Mouse (Mus musculus) liver, adult 2 months (tissue): ENCODE measurements around the gene Ephx1. TPM values are rescaled to one million over a fixed set of nuclear protein-coding genes. Genes with fewer than 3 reads are reported as not detected.
"Not testable (repeated sequence)": the region's sequence is repeated elsewhere in the genome, so short reads cannot be mapped to it uniquely, and the experiment has no call there.

Experiments used
- DNase-seq: peaks from one replicate; pipeline ENCODE4 v3.0.0-alpha.2; 2011; ENCODE audit warnings: low read depth, low spot score; ENCODE audit errors: extremely low read depth
- H3K27ac ChIP-seq: fragments of 200-500 bp; replicated peaks from 2 replicates; pipeline ENCODE4 v1.5.1; 2012; ENCODE audit warnings: low read depth, mild to moderate bottlenecking, control low read depth, inconsistent platforms, low read length; ENCODE audit not compliant: insufficient read depth
- H3K27me3 ChIP-seq: fragments of 200-500 bp; 2 replicates; pipeline ENCODE4 v1.6.1; 2012; ENCODE audit warnings: mild to moderate bottlenecking, moderate library complexity, low read length, inconsistent platforms; ENCODE audit not compliant: control insufficient read depth, insufficient read depth
- H3K36me3 ChIP-seq: fragments of 200-500 bp; 2 replicates; pipeline ENCODE4 v1.6.1; 2012; ENCODE audit warnings: low read length, inconsistent platforms; ENCODE audit not compliant: control insufficient read depth, insufficient read depth
- H3K4me1 ChIP-seq: fragments of 200-500 bp; 2 replicates; pipeline ENCODE4 v1.6.1; 2011; ENCODE audit warnings: low read length; ENCODE audit not compliant: control insufficient read depth, insufficient read depth
- H3K4me3 ChIP-seq: fragments of 200-500 bp; 2 replicates; pipeline ENCODE4 v1.5.1; 2011; ENCODE audit warnings: low read depth, mild to moderate bottlenecking, control low read depth, low read length, moderate library complexity; ENCODE audit not compliant: insufficient read depth
- H3K79me2 ChIP-seq: fragments of 200-500 bp; 2 replicates; pipeline ENCODE4 v1.6.1; 2012; ENCODE audit warnings: inconsistent platforms, mild to moderate bottlenecking, low read length, moderate library complexity; ENCODE audit not compliant: control insufficient read depth, insufficient read depth
- H3K9ac ChIP-seq: fragments of 200-500 bp; 2 replicates; pipeline ENCODE4 v1.6.1; 2012; ENCODE audit warnings: low read depth, mild to moderate bottlenecking, control low read depth, inconsistent platforms, low read length
- CTCF ChIP-seq: fragments of 200-500 bp; IDR thresholded peaks from 2 replicates; pipeline ENCODE4 v1.5.1; 2011; ENCODE audit warnings: low read depth, low read length, control low read depth
- POLR2A ChIP-seq: fragments of 200-500 bp; IDR thresholded peaks from 2 replicates; pipeline ENCODE4 v1.6.1; 2011; ENCODE audit warnings: low read length, control low read depth; ENCODE audit not compliant: insufficient read depth; ENCODE audit errors: extremely low read depth
- WGBS: fragments of 180-500 bp; shearing (Covaris S2); methylation state at CpG from one replicate; pipeline ENCODE4 v1.1.7; 2018; 5-methylcytosine and 5-hydroxymethylcytosine counted together
- polyA plus RNA-seq: library from polyadenylated mRNA; depleted of rRNA; stranded (reverse); fragments of >200 nt; gene quantifications from 2 replicates; pipeline ENCODE4 v1.2.3, GENCODE M21; 2012
- total RNA-seq: library from RNA; depleted of rRNA; stranded (reverse); fragments of >200 nt; gene quantifications from 2 replicates; pipeline ENCODE4 v1.2.3, GENCODE M21; 2014

The Ephx1 gene
- total and polyA plus RNA-seq, 2 experiments: 220 to 287 TPM

- DNase-seq: no peak
- Histone ChIP-seq H3K9ac (no peak overlapping the region), H3K4me3 (no peak overlapping the region), H3K27ac (no peak overlapping the region), H3K36me3 (no peaks in the 10 kb centered on the region), H3K79me2 (no peaks in the 10 kb centered on the region), H3K27me3 (no peaks in the 10 kb centered on the region), H3K4me1 (no peaks in the 10 kb centered on the region)
- no peak for TF ChIP-seq CTCF
- WGBS: 69% methylated on average over 4 of the region's 4 CpGs
Observed at GRCm38 (mm10) chr1:181052898-181053297, 32.2 kb upstream of the Ephx1 start.

GRCm38 (mm10) chr1:181050937-181051336, 30.2 kb upstream of the Ephx1 start, which contains the start of gene 9130409I23Rik:
TSS of gene 9130409I23Rik (plus strand) at chr1:181051237.
- H3K4me1 ChIP-seq: peaks cover 7% of the 10 kb centered on the region
- H3K27ac ChIP-seq: no peak within 1 kb of the TSS
- H3K27me3 ChIP-seq: no peaks in the 10 kb centered on the region
- no peak within 1 kb of the TSS for H3K9ac ChIP-seq
- TF ChIP-seq POLR2A (no peak), CTCF (no peak)
- H3K79me2 ChIP-seq: no peaks in the 10 kb centered on the region
- no peaks in the 10 kb centered on the region for H3K36me3 ChIP-seq
- DNase-seq: no peak
- H3K4me3 ChIP-seq: no peak within 1 kb of the TSS
- WGBS: 84% methylated on average over 6 of the region's 6 CpGs

- Histone ChIP-seq H3K27ac (no peak overlapping the region), H3K27me3 (no peaks in the 10 kb centered on the region), H3K9ac (no peak overlapping the region), H3K4me1 (peaks cover 7% of the 10 kb centered on the region), H3K79me2 (no peaks in the 10 kb centered on the region), H3K36me3 (no peaks in the 10 kb centered on the region), H3K4me3 (no peak overlapping the region)
- no peak for DNase-seq
- TF ChIP-seq CTCF: no peak
- TF ChIP-seq POLR2A: no peak
Observed at GRCm38 (mm10) chr1:181049328-181049842, 28.7 kb upstream of the Ephx1 start.

- Histone ChIP-seq H3K4me3 (no peak overlapping the region), H3K9ac (no peak overlapping the region), H3K4me1 (peaks cover 8% of the 10 kb centered on the region), H3K36me3 (no peaks in the 10 kb centered on the region), H3K27ac (no peak overlapping the region), H3K79me2 (no peaks in the 10 kb centered on the region), H3K27me3 (no peaks in the 10 kb centered on the region)
- TF ChIP-seq CTCF (no peak), POLR2A (no peak)
- 0% methylated on average over 1 of the region's 1 CpGs for WGBS
- DNase-seq: peak; percentile 88
Observed at GRCm38 (mm10) chr1:181047520-181047919, 26.8 kb upstream of the Ephx1 start.

- Histone ChIP-seq H3K27ac (no peak overlapping the region), H3K4me3 (no peak overlapping the region), H3K9ac (no peak overlapping the region), H3K79me2 (no peaks in the 10 kb centered on the region; the same call in 1 of the 2 replicates), H3K27me3 (no peaks in the 10 kb centered on the region), H3K36me3 (no peaks in the 10 kb centered on the region), H3K4me1 (peaks cover 16% of the 10 kb centered on the region)
- 39% methylated on average over 4 of the region's 4 CpGs for WGBS
- peak; percentile 63 for DNase-seq
- TF ChIP-seq CTCF: peak; percentile 49; the same call in 1 of the 2 replicates
- TF ChIP-seq POLR2A: no peak
Observed at GRCm38 (mm10) chr1:181039652-181040051, 18.9 kb upstream of the Ephx1 start.

GRCm38 (mm10) chr1:181037623-181038022, 16.9 kb upstream of the Ephx1 start:
- peak; percentile 93 for DNase-seq
- H3K4me1 ChIP-seq: peaks cover 15% of the 10 kb centered on the region
- peak overlapping the region; percentile 81 for H3K27ac ChIP-seq
- no peak overlapping the region for H3K4me3 ChIP-seq
- WGBS: 25% methylated on average over 4 of the region's 4 CpGs
- H3K79me2 ChIP-seq: no peaks in the 10 kb centered on the region; the same call in 1 of the 2 replicates
- H3K27me3 ChIP-seq: no peaks in the 10 kb centered on the region
- H3K36me3 ChIP-seq: no peaks in the 10 kb centered on the region
- no peak for TF ChIP-seq POLR2A
- no peak; the same call in 1 of the 2 replicates for TF ChIP-seq CTCF
- no peak overlapping the region for H3K9ac ChIP-seq

- H3K36me3 ChIP-seq, H3K79me2 ChIP-seq, H3K27me3 ChIP-seq: not testable (repeated sequence)
- Histone ChIP-seq H3K27ac (peak overlapping the region; percentile 84), H3K4me3 (peak overlapping the region; percentile 46; the same call in 1 of the 2 replicates), H3K9ac (peak overlapping the region; percentile 74; the same call in 1 of the 2 replicates), H3K4me1 (peaks cover 15% of the 10 kb centered on the region)
- WGBS: 33% methylated on average over 5 of the region's 5 CpGs
- DNase-seq: peak; percentile 96
Observed at GRCm38 (mm10) chr1:181035015-181035778, 14.5 kb upstream of the Ephx1 start.
